Mouse (Mus musculus) cerebellum, adult 2 months (tissue): Measurements from ENCODE around the gene Fam189a2. TPM values are rescaled to one million over a fixed set of nuclear protein-coding genes. Genes with fewer than 3 reads are reported as not detected.

ENCODE experiments used
- DNase-seq, 2 experiments: peaks; one replicate each; pipeline ENCODE4 v3.0.0; 2021
- H3K27ac ChIP-seq: fragments of 200-500 bp; 2 replicates; pipeline ENCODE4 v1.5.1; 2012; ENCODE audit warnings: low read length, control low read depth, inconsistent platforms; ENCODE audit not compliant: insufficient read depth
- H3K27me3 ChIP-seq: fragments of 200-500 bp; 2 replicates; pipeline ENCODE4 v1.6.1; 2012; ENCODE audit warnings: inconsistent platforms, mild to moderate bottlenecking, low read length, moderate library complexity; ENCODE audit not compliant: control insufficient read depth, insufficient read depth
- H3K4me1 ChIP-seq: fragments of 200-500 bp; 2 replicates; pipeline ENCODE4 v1.6.1; 2011; ENCODE audit warnings: low read length; ENCODE audit not compliant: control insufficient read depth, insufficient read depth
- H3K4me3 ChIP-seq: fragments of 200-500 bp; replicated peaks from 2 replicates; pipeline ENCODE3; 2011; ENCODE audit warnings: mild to moderate bottlenecking, low read depth, low read length, control low read depth; ENCODE audit not compliant: insufficient read depth
- CTCF ChIP-seq: fragments of 200-500 bp; IDR thresholded peaks from 2 replicates; pipeline ENCODE4 v1.5.1; 2011; ENCODE audit warnings: low read depth, mild to moderate bottlenecking, control low read depth, low read length, moderate library complexity, borderline replicate concordance; ENCODE audit not compliant: insufficient read depth
- POLR2A ChIP-seq: fragments of 200-500 bp; IDR thresholded peaks from 2 replicates; pipeline ENCODE4 v1.6.1; 2011; ENCODE audit warnings: low read length, control low read depth, borderline replicate concordance; ENCODE audit not compliant: insufficient read depth
- WGBS: fragments of 180-500 bp; shearing (Covaris S2); methylation state at CpG from one replicate; pipeline ENCODE4 v1.1.7; 2018; 5-methylcytosine and 5-hydroxymethylcytosine counted together
- polyA plus RNA-seq: library from polyadenylated mRNA; depleted of rRNA; stranded (reverse); fragments of >200 nt; gene quantifications from 2 replicates; pipeline ENCODE4 v1.2.3, GENCODE M21; 2012

The Fam189a2 gene
- polyA plus RNA-seq, 1 experiment = 18.8 TPM

DNA sequence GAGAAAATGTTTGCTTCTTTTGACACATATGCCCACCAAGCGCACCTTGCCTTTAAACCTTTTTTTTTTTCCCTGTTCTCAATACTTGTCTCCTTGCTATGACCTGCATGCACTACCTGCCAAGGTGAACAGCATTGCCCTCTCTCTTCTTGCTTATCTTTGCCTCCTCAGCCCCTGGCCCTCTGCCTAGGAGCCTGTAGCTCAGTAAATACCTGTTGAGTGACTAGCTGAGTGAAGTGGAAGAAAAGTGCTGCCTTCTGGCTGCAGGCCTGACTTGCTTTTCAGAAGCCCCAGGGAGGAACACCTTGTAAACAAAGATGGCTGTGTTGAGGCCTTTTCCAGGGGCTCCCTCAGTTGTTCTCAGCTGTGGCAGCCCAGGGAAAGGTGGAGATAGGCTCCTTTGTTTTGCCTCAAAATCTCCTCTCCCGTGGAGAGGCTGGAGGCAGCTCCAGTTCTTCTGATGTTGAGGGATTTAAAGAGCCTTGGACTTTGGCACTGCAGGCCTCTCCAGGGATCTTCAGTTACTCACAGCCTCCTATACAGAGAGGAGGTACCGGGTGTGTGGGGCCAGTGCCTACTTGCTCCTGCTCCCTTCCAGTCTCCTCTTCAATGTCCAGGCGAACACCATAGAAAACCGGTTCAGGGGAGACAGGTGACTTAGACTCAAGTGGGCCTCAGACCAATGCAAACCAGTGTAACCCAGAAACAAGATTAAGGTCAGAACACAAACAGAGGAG, 62.5 kb downstream of the Fam189a2 start:
- Histone ChIP-seq H3K4me1 (peaks cover 14% of the 10 kb centered on the region), H3K4me3 (no peak overlapping the region), H3K27me3 (no peaks in the 10 kb centered on the region), H3K27ac (no peak overlapping the region)
- TF ChIP-seq POLR2A (no peak), CTCF (no peak)
- WGBS = 74% methylated on average over 5 of the region's 5 CpGs
- no peak for DNase-seq

DNA sequence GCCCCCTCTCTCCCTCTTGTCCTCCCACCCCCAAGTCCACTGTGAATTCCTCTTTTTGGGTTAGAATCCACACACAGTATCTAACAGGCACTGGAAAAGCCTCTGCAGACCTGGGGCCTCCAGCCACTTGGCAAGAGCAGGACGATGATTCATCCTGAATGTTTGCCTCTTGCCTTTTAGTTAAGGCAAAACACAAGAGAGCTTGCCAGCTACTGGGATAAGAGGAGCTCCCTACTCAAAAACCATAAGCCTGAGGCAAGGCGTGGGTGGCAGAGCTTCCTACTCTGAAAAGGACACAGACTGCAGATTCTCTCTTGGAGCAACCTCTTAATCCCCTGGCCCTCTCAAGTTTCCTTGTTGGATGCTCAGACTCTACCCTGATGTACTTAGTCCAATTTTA, 63.7 kb downstream of the Fam189a2 start:
- peak; percentile 73 to 92 for DNase-seq
- H3K27ac ChIP-seq = peak overlapping the region; percentile 50; the same call in 1 of the 2 replicates
- WGBS = 7% methylated on average over 2 of the region's 2 CpGs
- no peak for TF ChIP-seq CTCF
- TF ChIP-seq POLR2A = no peak
- H3K27me3 ChIP-seq = no peaks in the 10 kb centered on the region
- no peak overlapping the region for H3K4me3 ChIP-seq
- H3K4me1 ChIP-seq = peaks cover 5% of the 10 kb centered on the region

DNA sequence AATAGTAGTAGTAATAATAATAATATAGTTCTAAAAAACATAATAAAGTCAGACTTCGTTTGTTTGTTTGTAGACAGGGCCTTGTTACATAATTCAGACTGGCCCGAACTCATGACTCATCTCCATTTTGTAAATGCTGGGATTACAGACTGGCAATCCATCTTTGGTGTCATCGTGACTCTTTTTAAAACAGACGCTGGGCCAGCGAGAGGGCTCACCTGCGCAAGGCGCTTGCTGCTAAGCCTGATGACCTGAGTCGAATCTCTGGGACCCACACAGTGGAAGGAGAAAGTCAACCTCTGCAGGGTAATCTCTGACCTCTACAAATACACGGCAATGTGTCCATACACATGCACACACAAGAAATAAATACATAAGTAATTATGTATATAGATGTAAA, 64.4 kb downstream of the Fam189a2 start:
- WGBS = 95% methylated on average over 9 of the region's 9 CpGs

GRCm38 (mm10) chr19:23964401-23964910, 66.4 kb downstream of the Fam189a2 start:
- DNase-seq = no peak
- Histone ChIP-seq H3K27ac (no peak overlapping the region), H3K4me1 (peaks cover 20% of the 10 kb centered on the region), H3K27me3 (no peaks in the 10 kb centered on the region), H3K4me3 (no peak overlapping the region)
- TF ChIP-seq CTCF (no peak), POLR2A (no peak)
- WGBS = 72% methylated on average over 10 of the region's 10 CpGs

More for the DNA sequence above, 64.4 kb downstream of the Fam189a2 start:
- DNase-seq = no peak
- no peak overlapping the region; the same call in 1 of the 2 replicates for H3K27ac ChIP-seq
- no peak overlapping the region for H3K4me3 ChIP-seq
- no peaks in the 10 kb centered on the region for H3K27me3 ChIP-seq
- peaks cover 5% of the 10 kb centered on the region for H3K4me1 ChIP-seq
- TF ChIP-seq POLR2A (no peak), CTCF (no peak)

DNA sequence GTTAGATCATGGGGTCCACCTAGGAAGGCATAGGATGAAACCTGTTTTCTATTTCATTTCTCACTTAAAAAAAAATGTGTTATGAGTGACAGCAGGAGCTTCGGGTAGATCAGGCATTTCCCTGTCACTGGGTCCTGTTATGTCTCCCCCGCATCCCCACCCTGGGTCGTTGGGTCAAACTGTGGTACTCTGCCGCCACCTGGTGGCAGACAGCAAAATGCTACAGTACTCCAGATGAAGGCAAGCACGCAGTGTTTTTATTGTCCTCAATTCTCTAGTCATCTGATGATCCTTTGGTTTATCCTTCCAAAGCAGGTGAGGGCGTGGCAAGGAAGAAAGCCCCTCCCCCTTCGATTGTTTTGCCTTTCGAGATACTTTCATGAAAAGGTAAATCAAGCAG, 69.3 kb downstream of the Fam189a2 start:
- TF ChIP-seq CTCF (peak; percentile 98), POLR2A (no peak)
- Histone ChIP-seq H3K27ac (no peak overlapping the region), H3K27me3 (no peaks in the 10 kb centered on the region), H3K4me1 (peaks cover 20% of the 10 kb centered on the region), H3K4me3 (no peak overlapping the region)
- peak; percentile 79 to 84 for DNase-seq
- WGBS = 2% methylated on average over 8 of the region's 8 CpGs

DNA sequence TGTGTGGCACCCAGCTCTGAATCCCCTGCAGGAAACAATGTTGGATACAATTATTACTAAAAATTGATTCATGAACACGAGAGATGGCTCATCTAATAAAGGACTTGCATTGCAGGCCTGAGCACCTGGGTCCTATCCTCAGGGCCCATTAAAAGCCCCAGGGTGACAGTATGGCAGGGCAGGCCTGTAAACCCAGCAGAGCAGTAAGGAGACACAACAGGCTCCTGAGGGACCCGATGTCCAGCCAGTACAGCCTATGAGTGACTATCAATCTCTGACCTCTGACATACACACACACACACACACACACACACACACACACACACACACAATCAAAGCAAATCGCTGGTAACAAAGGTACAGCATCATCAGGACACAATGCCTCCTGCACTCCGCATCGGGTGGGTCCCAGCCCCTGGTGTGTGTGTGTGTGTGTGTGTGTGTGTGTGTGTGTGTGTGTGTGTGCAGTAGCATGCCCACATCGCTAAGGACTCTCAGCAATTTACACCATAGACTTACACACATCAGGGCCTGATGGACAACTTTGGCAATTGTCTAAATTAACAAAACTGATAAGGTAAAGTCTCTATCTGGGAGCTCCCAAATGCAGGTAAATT, 69.9 kb downstream of the Fam189a2 start:
- no peak for DNase-seq
- TF ChIP-seq POLR2A (no peak), CTCF (no peak)
- peaks cover 20% of the 10 kb centered on the region for H3K4me1 ChIP-seq
- WGBS = 71% methylated on average over 6 of the region's 6 CpGs
- H3K4me3 ChIP-seq = no peak overlapping the region
- H3K27me3 ChIP-seq = no peaks in the 10 kb centered on the region
- H3K27ac ChIP-seq = no peak overlapping the region

GRCm38 (mm10) chr19:23960275-23960674, 70.5 kb downstream of the Fam189a2 start:
- peak; percentile 44 to 47 for DNase-seq
- no peak for TF ChIP-seq POLR2A
- no peak for TF ChIP-seq CTCF
- H3K4me3 ChIP-seq = no peak overlapping the region
- H3K27me3 ChIP-seq = no peaks in the 10 kb centered on the region
- 62% methylated on average over 3 of the region's 3 CpGs for WGBS
- H3K4me1 ChIP-seq = peaks cover 20% of the 10 kb centered on the region
- no peak overlapping the region for H3K27ac ChIP-seq
